Mouse (Mus musculus) liver, embryonic 11.5 days (tissue): ENCODE results near the gene Mrpl34. TPM values are rescaled to one million over a fixed set of nuclear protein-coding genes. Genes with fewer than 3 reads are reported as not detected.

Experiments
- ATAC-seq: fragments of 200-750 bp; cut with Nextera tagmentation; replicated peaks from 2 replicates; pipeline ENCODE4 v1.8.0; 2017; ENCODE audit warnings: moderate number of reproducible peaks, mild to moderate bottlenecking, moderate TSS enrichment, moderate library complexity; ENCODE audit not compliant: low FRiP score
- DNase-seq: peaks from one replicate; pipeline ENCODE4 v3.0.0-alpha.2; 2017; ENCODE audit warnings: low spot score
- H3K27ac ChIP-seq: fragments of 300-500 bp; sonication (generic); 2 replicates; pipeline ENCODE4 v1.5.1; 2014; ENCODE audit warnings: mild to moderate bottlenecking, low read depth, low read length, control low read depth
- H3K27me3 ChIP-seq: fragments of 300-500 bp; sonication (generic); replicated peaks from 2 replicates; pipeline ENCODE4 v1.6.1; 2014; ENCODE audit warnings: low read length, mixed read lengths; ENCODE audit not compliant: control insufficient read depth, insufficient read depth
- H3K36me3 ChIP-seq: fragments of 300-500 bp; sonication (generic); 2 replicates; pipeline ENCODE4 v1.6.1; 2014; ENCODE audit warnings: mild to moderate bottlenecking, low read length, moderate library complexity, mixed read lengths; ENCODE audit not compliant: control insufficient read depth, insufficient read depth
- H3K4me1 ChIP-seq: fragments of 300-500 bp; sonication (generic); replicated peaks from 2 replicates; pipeline ENCODE4 v1.6.1; 2014; ENCODE audit warnings: low read length, mixed read lengths; ENCODE audit not compliant: control insufficient read depth, insufficient read depth
- H3K4me2 ChIP-seq: fragments of 300-500 bp; sonication (generic); 2 replicates; pipeline ENCODE4 v1.6.1; 2014; ENCODE audit warnings: mild to moderate bottlenecking, control low read depth, moderate library complexity
- H3K4me3 ChIP-seq: fragments of 300-500 bp; sonication (generic); 2 replicates; pipeline ENCODE4 v1.5.1; 2014; ENCODE audit warnings: low read depth, low read length, control low read depth
- H3K9ac ChIP-seq: fragments of 300-500 bp; sonication (generic); 2 replicates; pipeline ENCODE4 v1.6.1; 2014; ENCODE audit warnings: low read depth, low read length, control low read depth
- H3K9me3 ChIP-seq: fragments of 300-500 bp; sonication (generic); 2 replicates; pipeline ENCODE4 v1.6.1; 2016; ENCODE audit warnings: low read length, inconsistent platforms, mixed read lengths; ENCODE audit not compliant: control insufficient read depth
- WGBS: fragments of 180-500 bp; shearing (Covaris S2); extraction: QIAGEN DNeasy Blood & Tissue Kit; methylation state at CpG from one replicate; pipeline ENCODE4 v1.1.7; 2014; 5-methylcytosine and 5-hydroxymethylcytosine counted together
- polyA plus RNA-seq: library from polyadenylated mRNA; unstranded; fragments of >200 nt; fragmentation: Nextera tagmentation; extraction: Ambion mirVana; gene quantifications from 2 replicates; pipeline ENCODE4 v1.2.1, GENCODE M21; 2014

Mrpl34 gene
- polyA plus RNA-seq, 1 experiment from 2014 or later = 229 TPM

DNA sequence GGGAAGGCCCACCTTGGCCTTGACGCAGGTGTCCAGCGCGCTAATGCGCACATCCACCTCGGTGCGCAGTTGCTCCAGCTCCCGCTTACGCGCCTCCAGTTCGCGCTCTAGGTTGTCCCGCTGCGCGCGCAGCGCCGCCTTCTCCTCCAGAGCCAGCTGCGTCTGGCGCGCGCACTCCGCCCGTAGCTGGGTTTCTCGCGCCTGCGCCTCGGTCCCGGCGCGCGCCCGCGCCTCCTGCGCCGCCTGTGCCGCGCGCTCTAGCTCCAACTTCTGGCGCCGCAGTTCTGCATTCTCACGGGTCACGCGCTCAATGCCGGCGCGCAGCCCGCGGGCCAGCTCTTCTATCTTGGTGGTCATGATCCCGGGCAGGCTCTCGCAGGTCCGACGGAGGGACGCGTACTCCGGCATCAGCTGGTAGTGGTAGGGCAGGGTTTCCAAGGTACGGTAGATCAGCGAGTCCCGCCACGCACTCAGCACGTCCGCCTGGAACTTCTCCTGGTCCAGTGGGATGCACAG is 42.9 kb downstream of the Mrpl34 start:
- Histone ChIP-seq H3K36me3 (no peaks in the 10 kb centered on the region), H3K9me3 (no peaks in the 10 kb centered on the region), H3K9ac (no peak overlapping the region), H3K27me3 (peaks cover 35% of the 10 kb centered on the region), H3K27ac (no peak overlapping the region), H3K4me2 (peak overlapping the region; percentile 65), H3K4me3 (peak overlapping the region; percentile 48), H3K4me1 (peaks cover 17% of the 10 kb centered on the region)
- ATAC-seq (peak; percentile 48), DNase-seq (peak; percentile 79)
- WGBS = 1% methylated on average over 61 of the region's 61 CpGs

GRCm38 (mm10) chr8:71509316-71509715 is 44.6 kb downstream of the Mrpl34 start:
- peaks cover 20% of the 10 kb centered on the region for H3K4me1 ChIP-seq
- no peaks in the 10 kb centered on the region for H3K36me3 ChIP-seq
- no peaks in the 10 kb centered on the region for H3K9me3 ChIP-seq
- no peak overlapping the region for H3K4me3 ChIP-seq
- peaks cover 35% of the 10 kb centered on the region for H3K27me3 ChIP-seq
- H3K27ac ChIP-seq = no peak overlapping the region
- ATAC-seq (no peak), DNase-seq (no peak)
- peak overlapping the region; percentile 35; the same call in 1 of the 2 replicates for H3K4me2 ChIP-seq
- 67% methylated on average over 2 of the region's 2 CpGs for WGBS
- H3K9ac ChIP-seq = no peak overlapping the region

- H3K4me1 ChIP-seq = peaks cover 20% of the 10 kb centered on the region
- WGBS = 10% methylated on average over 14 of the region's 14 CpGs
- peak within 1 kb of the TSS; percentile 36 for H3K4me3 ChIP-seq
- peaks cover 28% of the 10 kb centered on the region for H3K27me3 ChIP-seq
- no peaks in the 10 kb centered on the region for H3K9me3 ChIP-seq
- ATAC-seq = peak; percentile 89
- H3K27ac ChIP-seq = peak within 1 kb of the TSS; percentile 2
- H3K4me2 ChIP-seq = peak within 1 kb of the TSS; percentile 57
- H3K9ac ChIP-seq = no peak within 1 kb of the TSS; the same call in 1 of the 2 replicates
- no peaks in the 10 kb centered on the region for H3K36me3 ChIP-seq
- no peak for DNase-seq
Measured at GRCm38 (mm10) chr8:71511644-71512043, 46.9 kb downstream of the Mrpl34 start, which contains the start of gene Plvap. TSS of gene Plvap (minus strand) at chr8:71511752.

DNA sequence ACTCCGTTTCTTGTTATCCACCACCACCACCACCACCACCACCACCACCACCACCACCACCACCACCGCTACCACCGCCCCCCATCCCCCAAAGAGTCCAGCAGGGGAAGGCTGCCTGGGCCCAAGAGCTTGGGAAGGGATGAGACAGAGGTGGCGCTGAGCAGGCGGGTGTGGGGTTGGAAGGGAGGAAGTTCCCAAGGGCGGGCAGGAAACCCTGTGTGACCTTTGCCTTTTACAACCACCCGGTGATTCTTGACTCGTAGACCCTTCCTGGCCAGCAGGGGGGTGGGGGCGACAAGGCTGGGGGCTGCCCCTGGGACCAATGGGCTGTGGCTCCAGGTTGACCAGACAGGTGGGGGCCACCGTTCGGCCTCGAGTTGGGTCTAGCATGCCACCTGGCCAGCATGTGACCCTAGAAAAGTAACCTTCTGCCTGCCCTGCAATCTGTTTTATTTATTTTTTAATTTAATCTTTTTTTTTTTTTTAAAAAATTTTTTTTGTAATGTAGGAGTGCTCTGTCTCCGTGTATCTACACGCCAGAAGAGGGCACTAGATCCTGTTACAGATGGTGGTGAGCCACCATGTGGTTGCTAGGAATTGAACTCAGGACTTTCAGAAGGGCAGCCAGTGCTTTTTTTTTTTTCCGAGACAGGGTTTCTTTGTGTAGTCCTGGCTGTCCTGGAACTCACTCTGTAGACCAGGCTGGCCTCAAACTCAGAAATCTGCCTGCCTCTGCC is 48.4 kb downstream of the Mrpl34 start:
- Histone ChIP-seq H3K9ac (no peak overlapping the region), H3K4me2 (no peak overlapping the region), H3K9me3 (no peaks in the 10 kb centered on the region), H3K27ac (no peak overlapping the region), H3K4me3 (no peak overlapping the region), H3K36me3 (no peaks in the 10 kb centered on the region), H3K27me3 (peaks cover 12% of the 10 kb centered on the region), H3K4me1 (peaks cover 22% of the 10 kb centered on the region)
- ATAC-seq = no peak
- WGBS = 42% methylated on average over 15 of the region's 15 CpGs
- no peak for DNase-seq

DNA sequence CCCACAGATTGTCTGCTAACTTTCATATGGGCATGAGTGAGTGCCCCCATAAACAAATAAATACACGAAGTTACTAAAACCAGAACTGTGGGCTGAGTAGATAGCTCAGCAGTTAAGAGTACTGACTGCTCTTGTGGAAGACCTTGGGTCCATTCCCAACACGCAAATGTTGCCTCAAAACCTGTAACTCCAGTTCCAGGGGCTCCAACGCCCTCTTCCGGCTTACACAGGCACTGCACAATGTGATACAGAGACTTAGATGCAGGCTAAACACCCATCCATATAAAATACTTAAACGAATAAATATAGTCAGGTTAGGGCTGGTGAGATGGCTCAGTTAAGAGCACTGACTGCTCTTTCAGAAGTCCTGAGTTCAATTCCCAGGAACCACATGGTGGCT is 50.3 kb downstream of the Mrpl34 start:
- Histone ChIP-seq H3K4me3 (no peak overlapping the region), H3K36me3 (no peaks in the 10 kb centered on the region), H3K27ac (no peak overlapping the region), H3K27me3 (no peaks in the 10 kb centered on the region), H3K9ac (no peak overlapping the region), H3K4me2 (no peak overlapping the region), H3K4me1 (peaks cover 22% of the 10 kb centered on the region), H3K9me3 (no peaks in the 10 kb centered on the region)
- WGBS = 76% methylated on average over 5 of the region's 5 CpGs
- ATAC-seq = no peak
- no peak for DNase-seq

Other genes starting within 250 kb of the Mrpl34 start
- 19.0 and 20.2 TPM in 2 replicates for gene Myo9b, start 192.2 kb upstream of the Mrpl34 start, polyA plus RNA-seq
- gene Haus8, start 192.0 kb upstream of the Mrpl34 start, polyA plus RNA-seq = 73.3 and 77.0 TPM in 2 replicates
- gene Use1, start 98.1 kb upstream of the Mrpl34 start, polyA plus RNA-seq = 86.9 and 97.8 TPM in 2 replicates
- gene Ocel1, start 93.7 kb upstream of the Mrpl34 start, polyA plus RNA-seq = 5.8 and 6.9 TPM in 2 replicates
- 43.7 and 44.6 TPM in 2 replicates for gene Nr2f6, start 83.0 kb upstream of the Mrpl34 start, polyA plus RNA-seq
- gene Ushbp1, start 69.2 kb upstream of the Mrpl34 start, polyA plus RNA-seq = 6.6 and 6.7 TPM in 2 replicates
- 102 and 111 TPM in 2 replicates for gene Babam1, start 68.1 kb upstream of the Mrpl34 start, polyA plus RNA-seq
- gene Ankle1, start 58.9 kb upstream of the Mrpl34 start, polyA plus RNA-seq = 43.9 and 52.9 TPM in 2 replicates
- gene Abhd8, start 1.3 kb upstream of the Mrpl34 start, polyA plus RNA-seq = 20.6 and 21.4 TPM in 2 replicates
- gene Dda1, start 4.2 kb downstream of the Mrpl34 start, polyA plus RNA-seq = 94.1 and 98.2 TPM in 2 replicates
- 0.60 and 0.96 TPM in 2 replicates for gene Ano8, start 21.0 kb downstream of the Mrpl34 start, polyA plus RNA-seq
- 9.5 and 10.4 TPM in 2 replicates for gene Gtpbp3, start 23.1 kb downstream of the Mrpl34 start, polyA plus RNA-seq
- gene Plvap, start 46.8 kb downstream of the Mrpl34 start, polyA plus RNA-seq = 56.0 and 57.3 TPM in 2 replicates
- 0.16 and 0.44 TPM in 2 replicates for gene Ccdc194, start 60.8 kb downstream of the Mrpl34 start, polyA plus RNA-seq
- 21.9 and 24.0 TPM in 2 replicates for gene Bst2, start 72.5 kb downstream of the Mrpl34 start, polyA plus RNA-seq
- gene Mvb12a, start 78.0 kb downstream of the Mrpl34 start, polyA plus RNA-seq = 68.1 and 71.0 TPM in 2 replicates
- 0.53 and 1.1 TPM in 2 replicates for gene Tmem221, start 93.9 kb downstream of the Mrpl34 start, polyA plus RNA-seq
- 0.23 and 0.30 TPM in 2 replicates for gene Nxnl1, start 101.6 kb downstream of the Mrpl34 start, polyA plus RNA-seq
- 6.2 and 7.0 TPM in 2 replicates for gene Slc27a1, start 103.9 kb downstream of the Mrpl34 start, polyA plus RNA-seq
- 200 TPM in 2 replicates for gene Pgls, start 127.2 kb downstream of the Mrpl34 start, polyA plus RNA-seq
- gene Fam129c, start 132.7 kb downstream of the Mrpl34 start, polyA plus RNA-seq = 0.88 and 3.8 TPM in 2 replicates
- 45.2 and 45.4 TPM in 2 replicates for gene Colgalt1, start 146.0 kb downstream of the Mrpl34 start, polyA plus RNA-seq
- gene Unc13a, start 206.8 kb downstream of the Mrpl34 start, polyA plus RNA-seq = 0.41 and 0.45 TPM in 2 replicates
- 10.1 and 11.0 TPM in 2 replicates for gene Jak3, start 211.3 kb downstream of the Mrpl34 start, polyA plus RNA-seq
- gene Insl3, start 224.3 kb downstream of the Mrpl34 start, polyA plus RNA-seq = 1.3 and 2.0 TPM in 2 replicates
- 2.1 and 2.9 TPM in 2 replicates for gene B3gnt3, start 236.8 kb downstream of the Mrpl34 start, polyA plus RNA-seq